Mouse (Mus musculus): Measurements from ENCODE around the gene Fchsd2.

DNA sequence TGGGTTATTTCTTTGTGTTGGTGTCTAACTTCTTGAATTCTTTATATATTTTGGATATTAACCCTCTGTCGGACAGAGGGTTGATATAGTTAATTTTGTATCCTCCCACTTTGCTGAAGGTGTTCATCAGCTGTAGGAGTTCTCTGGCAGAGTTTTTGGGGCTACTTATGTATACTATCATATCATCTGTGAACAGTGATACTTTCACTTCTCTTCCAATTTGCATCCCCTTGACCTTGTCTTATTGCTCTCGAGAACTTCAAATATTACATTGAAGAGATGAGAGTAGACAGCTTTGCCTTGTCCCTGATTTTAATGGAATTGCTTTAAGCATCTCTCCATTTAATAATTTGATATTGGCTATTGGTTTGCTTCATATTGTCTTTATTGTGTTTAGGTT lies 130.8 kb downstream of the Fchsd2 start:
- TF ChIP-seq POLR2A (IDR thresholded peaks at IDR 0.05; ENCODE audit: insufficient read depth, low read depth, low read length) (no peak), CTCF (IDR thresholded peaks at IDR 0.05; ENCODE audit: insufficient read depth, low read depth, low read length) (no peak)
